Mouse (Mus musculus) myocyte (in vitro differentiated cells): ENCODE results near the gene Adam10.

ENCODE experiments used
- CEBPB ChIP-seq: IDR thresholded peaks from 2 replicates; pipeline ENCODE4 v1.6.1; 2011; ENCODE audit warnings: mild to moderate bottlenecking, moderate library complexity; ENCODE audit not compliant: poor library complexity, insufficient read depth, severe bottlenecking
- E2F4 ChIP-seq: IDR thresholded peaks from one replicate; pipeline ENCODE4 v1.6.1; 2011; ENCODE audit warnings: mild to moderate bottlenecking, control low read depth, moderate library complexity; ENCODE audit not compliant: insufficient read depth
- MAX ChIP-seq: IDR thresholded peaks from one replicate; pipeline ENCODE4 v1.6.1; 2011; ENCODE audit warnings: low read depth, mild to moderate bottlenecking, control low read depth
- POLR2A ChIP-seq: IDR thresholded peaks from one replicate; pipeline ENCODE4 v1.6.1; 2011; ENCODE audit warnings: low read depth, mild to moderate bottlenecking, control low read depth, moderate library complexity; ENCODE audit not compliant: insufficient read length
- POLR2AphosphoS2 ChIP-seq: IDR thresholded peaks from one replicate; pipeline ENCODE4 v1.6.1; 2011; ENCODE audit warnings: low read depth, control low read depth; ENCODE audit not compliant: insufficient read length
- USF1 ChIP-seq: IDR thresholded peaks from one replicate; pipeline ENCODE4 v1.6.1; 2011; ENCODE audit warnings: low read depth, mild to moderate bottlenecking, control low read depth, moderate library complexity

DNA sequence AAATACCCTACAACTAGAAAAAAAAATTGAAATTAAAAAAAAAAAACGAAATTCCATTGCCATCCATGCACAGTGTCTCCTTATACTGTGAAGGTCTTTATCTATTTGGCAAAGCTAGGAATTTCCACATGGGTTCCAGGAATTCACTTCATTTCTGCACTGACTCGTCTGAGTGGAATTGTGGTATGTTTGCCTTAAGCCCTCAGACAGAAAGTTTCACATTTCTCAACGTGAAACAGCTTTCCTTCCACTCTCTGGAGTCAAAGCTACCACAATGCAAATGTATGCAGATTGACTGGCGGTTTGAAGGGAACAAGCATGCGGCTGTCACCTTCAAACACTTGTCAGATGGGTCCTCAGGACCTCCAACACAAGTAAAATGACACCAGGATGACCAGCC lies 47.1 kb upstream of the Adam10 start:
- TF ChIP-seq CEBPB = no peak
- no peak for TF ChIP-seq POLR2A
- TF ChIP-seq E2F4 = no peak
- no peak for TF ChIP-seq POLR2AphosphoS2
- no peak for TF ChIP-seq MAX
- TF ChIP-seq USF1 = no peak
